Mouse (Mus musculus) heart, adult 2 months (tissue): Measurements from ENCODE around the gene Hist1h4c.

Source experiments
- CTCF ChIP-seq: fragments of 200-600 bp; IDR thresholded peaks from 2 replicates; pipeline ENCODE4 v1.8.1; 2022; ENCODE audit warnings: antibody characterized with exemption, mild to moderate bottlenecking, moderate library complexity
- EP300 ChIP-seq: fragments of 200-500 bp; IDR thresholded peaks from 2 replicates; pipeline ENCODE4 v1.6.1; 2011; ENCODE audit warnings: low read depth, low read length, control low read depth; ENCODE audit not compliant: insufficient read depth
- POLR2A ChIP-seq: fragments of 200-500 bp; IDR thresholded peaks from 2 replicates; pipeline ENCODE4 v1.6.1; 2011; ENCODE audit warnings: mild to moderate bottlenecking, low read depth, low read length, control low read depth; ENCODE audit not compliant: insufficient read depth

DNA sequence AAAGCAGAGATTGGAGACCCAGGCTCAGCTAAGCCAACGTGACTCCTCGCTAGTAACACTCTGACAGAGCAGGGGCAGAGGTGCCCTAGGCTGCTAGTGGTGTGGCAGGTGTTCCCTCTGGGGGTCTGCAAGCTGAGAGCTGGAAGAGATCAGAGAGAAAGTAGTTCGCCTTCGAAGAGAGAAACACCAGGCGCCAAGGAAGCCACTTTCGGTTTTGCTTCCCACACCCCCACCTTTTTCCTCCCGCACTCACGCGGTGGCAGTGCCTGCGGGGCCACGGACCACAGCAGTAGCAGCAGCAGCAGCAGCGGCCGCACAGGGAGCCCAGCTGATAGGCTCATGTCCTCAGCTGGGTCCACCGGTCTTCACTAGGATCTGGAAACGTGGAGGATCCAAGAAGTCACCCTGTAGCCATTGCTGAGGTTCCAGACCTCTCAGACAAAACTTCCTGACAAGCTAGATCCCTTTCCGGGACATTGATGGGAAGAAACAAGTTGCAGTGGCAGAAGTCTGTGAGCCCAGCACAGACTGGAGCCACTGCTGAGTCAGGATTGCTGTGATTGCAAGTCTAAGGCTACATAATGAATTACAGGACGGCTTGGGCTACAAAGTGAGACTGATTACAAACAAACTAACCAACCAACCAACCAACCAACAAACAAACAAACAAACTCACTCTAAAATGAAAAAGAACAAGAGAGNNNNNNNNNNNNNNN, 12.3 kb upstream of the Hist1h4c start, which contains the start of gene Hfe:
- TF ChIP-seq POLR2A (peak; percentile 48; the same call in 1 of the 2 replicates), CTCF (no peak), EP300 (no peak)
